Mouse (Mus musculus) hindbrain, postnatal 0 days (tissue): ENCODE data around the gene Epx. TPM values are rescaled to one million over a fixed set of nuclear protein-coding genes. Genes with fewer than 3 reads are reported as not detected.

ENCODE experiments used
- ATAC-seq: fragments of 200-750 bp; cut with Nextera tagmentation; 2 replicates; pipeline ENCODE4 v1.8.0; 2017; ENCODE audit warnings: mild to moderate bottlenecking, moderate TSS enrichment, moderate library complexity
- DNase-seq: peaks from one replicate; pipeline ENCODE4 v3.0.0-alpha.2; 2015; ENCODE audit warnings: low spot score
- H3K27ac ChIP-seq: fragments of 300-500 bp; sonication (generic); 2 replicates; pipeline ENCODE4 v1.5.1; 2014; ENCODE audit warnings: mild to moderate bottlenecking
- H3K27me3 ChIP-seq: fragments of 300-500 bp; sonication (generic); 2 replicates; pipeline ENCODE4 v1.6.1; 2014; ENCODE audit warnings: low read length, mixed read lengths; ENCODE audit not compliant: insufficient read depth
- H3K36me3 ChIP-seq: fragments of 300-500 bp; sonication (generic); 2 replicates; pipeline ENCODE4 v1.6.1; 2014; ENCODE audit warnings: low read length, mixed read lengths; ENCODE audit not compliant: insufficient read depth
- H3K4me1 ChIP-seq: fragments of 300-500 bp; sonication (generic); 2 replicates; pipeline ENCODE4 v1.6.1; 2014; ENCODE audit warnings: antibody characterized with exemption, low read length, mixed read lengths; ENCODE audit not compliant: insufficient read depth
- H3K4me2 ChIP-seq: fragments of 300-500 bp; sonication (generic); 2 replicates; pipeline ENCODE4 v1.6.1; 2014; ENCODE audit warnings: low read depth, mild to moderate bottlenecking, low read length, moderate library complexity, mixed read lengths
- H3K4me3 ChIP-seq: fragments of 300-500 bp; sonication (generic); 2 replicates; pipeline ENCODE4 v1.5.1; 2014; ENCODE audit warnings: low read length
- H3K9ac ChIP-seq: fragments of 300-500 bp; sonication (generic); replicated peaks from 2 replicates; pipeline ENCODE4 v1.6.1; 2014; ENCODE audit warnings: mild to moderate bottlenecking, low read length, moderate library complexity, mixed read lengths
- H3K9me3 ChIP-seq: fragments of 300-500 bp; sonication (generic); 2 replicates; pipeline ENCODE4 v1.6.1; 2016; ENCODE audit warnings: low read length, mixed read lengths
- CTCF ChIP-seq: IDR thresholded peaks from 2 replicates; pipeline ENCODE4 v1.5.1; 2016; ENCODE audit warnings: antibody characterized with exemption, control low read depth, low read depth
- WGBS: fragments of 180-500 bp; shearing (Covaris S2); extraction: QIAGEN DNeasy Blood & Tissue Kit; methylation state at CpG from one replicate; pipeline ENCODE4 v1.1.7; 2014; 5-methylcytosine and 5-hydroxymethylcytosine counted together
- polyA plus RNA-seq: library from polyadenylated mRNA; unstranded; fragments of >200 nt; fragmentation: Nextera tagmentation; extraction: Ambion mirVana; gene quantifications from 2 replicates; pipeline ENCODE4 v1.2.1, GENCODE M21; 2015
- total RNA-seq: library from RNA; depleted of rRNA; stranded (reverse); fragments of >200 nt; gene quantifications from 2 replicates; pipeline ENCODE4 v1.2.3, GENCODE M21; 2014; rRNA removed

The Epx gene
- total and polyA plus RNA-seq, 2 experiments from 2014 or later = 0.89 to 1.6 TPM

DNA sequence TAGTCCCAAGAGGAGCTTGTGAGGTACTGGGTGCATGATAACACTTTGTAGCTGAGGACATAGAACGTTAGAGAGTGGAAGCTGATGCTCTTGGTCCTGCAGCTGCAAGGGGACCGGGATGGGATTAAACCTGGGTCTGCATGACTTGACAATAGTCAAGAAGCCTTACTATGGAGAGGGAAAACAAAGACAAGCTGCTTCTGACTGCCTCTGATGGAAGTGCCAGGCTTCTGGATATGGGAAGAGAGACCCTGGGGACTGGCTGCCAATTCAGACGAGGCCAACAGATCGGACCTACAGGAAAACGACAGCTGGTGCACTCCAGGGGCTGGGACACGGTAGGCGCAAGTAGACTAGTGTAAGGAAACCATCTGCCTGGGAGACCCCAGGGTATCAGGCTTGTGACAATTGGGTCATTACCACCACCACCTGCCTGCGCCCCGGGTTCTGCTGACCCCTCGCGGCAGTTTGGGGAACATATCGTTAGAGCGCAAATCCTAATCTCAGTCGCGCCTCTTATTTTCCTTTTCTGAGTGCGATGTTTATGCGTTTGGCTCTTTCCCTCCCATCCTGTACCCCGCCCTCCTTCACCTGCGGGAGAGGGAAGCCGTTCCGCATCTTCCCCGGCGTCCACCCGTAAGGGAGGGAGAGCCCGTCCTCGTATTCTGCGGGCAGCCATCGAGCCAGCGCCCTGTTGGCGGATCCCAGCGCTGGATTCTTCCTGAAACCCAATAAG is 58.5 kb downstream of the Epx start:
- DNase-seq (peak; percentile 89), ATAC-seq (peak; percentile 91)
- Histone ChIP-seq H3K27ac (peak overlapping the region; percentile 67), H3K4me2 (peak overlapping the region; percentile 66), H3K36me3 (no peaks in the 10 kb centered on the region), H3K9ac (peak overlapping the region; percentile 49), H3K9me3 (no peaks in the 10 kb centered on the region), H3K27me3 (no peaks in the 10 kb centered on the region), H3K4me3 (peak overlapping the region; percentile 33), H3K4me1 (peaks cover 6% of the 10 kb centered on the region; the same call in 1 of the 2 replicates)
- WGBS = 2% methylated on average over 31 of the region's 31 CpGs
- TF ChIP-seq CTCF = peak; percentile 89

GRCm38 (mm10) chr11:87814831-87815230 is 60.5 kb downstream of the Epx start:
- Histone ChIP-seq H3K4me1 (peaks cover 9% of the 10 kb centered on the region; the same call in 1 of the 2 replicates), H3K4me2 (no peak overlapping the region), H3K27me3 (no peaks in the 10 kb centered on the region), H3K9ac (no peak overlapping the region), H3K9me3 (no peaks in the 10 kb centered on the region), H3K4me3 (no peak overlapping the region), H3K36me3 (no peaks in the 10 kb centered on the region), H3K27ac (no peak overlapping the region)
- TF ChIP-seq CTCF = no peak
- DNase-seq (peak; percentile 25), ATAC-seq (no peak)
- 43% methylated on average over 8 of the region's 8 CpGs for WGBS

Other genes starting within 250 kb of the Epx start
- 0.90 and 10.7 TPM in 2 replicates for gene Rnf43, start 212.8 kb downstream of the Epx start, total RNA-seq
- gene Rnf43, start 212.8 kb downstream of the Epx start, polyA plus RNA-seq = 0.85 and 1.8 TPM in 2 replicates
- gene Supt4a, start 138.0 kb downstream of the Epx start, total RNA-seq = 60.7 and 63.5 TPM in 2 replicates
- 125 and 135 TPM in 2 replicates for gene Supt4a, start 138.0 kb downstream of the Epx start, polyA plus RNA-seq
- 103 and 137 TPM in 2 replicates for gene Tspoap1, start 115.0 kb downstream of the Epx start, total RNA-seq
- 33.2 and 35.6 TPM in 2 replicates for gene Tspoap1, start 115.0 kb downstream of the Epx start, polyA plus RNA-seq
- 0.37 TPM in 1 of 2 replicates, not detected in the other for gene Mpo, start 82.0 kb downstream of the Epx start, total RNA-seq
- gene Mpo, start 82.0 kb downstream of the Epx start, polyA plus RNA-seq = 0.10 and 0.55 TPM in 2 replicates
- 3.4 and 4.9 TPM in 2 replicates for gene Lpo, start 47.2 kb downstream of the Epx start, total RNA-seq
- gene Lpo, start 47.2 kb downstream of the Epx start, polyA plus RNA-seq = 3.3 and 4.3 TPM in 2 replicates
- 10.2 and 17.4 TPM in 2 replicates for gene Mks1, start 22.3 kb downstream of the Epx start, total RNA-seq
- 8.0 and 8.4 TPM in 2 replicates for gene Mks1, start 22.3 kb downstream of the Epx start, polyA plus RNA-seq
- gene Olfr462, start 16.7 kb upstream of the Epx start, total RNA-seq = not detected in 2 replicates
- gene Olfr462, start 16.7 kb upstream of the Epx start, polyA plus RNA-seq = not detected in 2 replicates
- gene Olfr463, start 21.9 kb upstream of the Epx start, total RNA-seq = not detected in 2 replicates
- gene Olfr463, start 21.9 kb upstream of the Epx start, polyA plus RNA-seq = not detected in 2 replicates
- 0.29 and 0.37 TPM in 2 replicates for gene Olfr464, start 45.4 kb upstream of the Epx start, total RNA-seq
- gene Olfr464, start 45.4 kb upstream of the Epx start, polyA plus RNA-seq = 0.16 TPM in 1 of 2 replicates, not detected in the other
- 51.3 and 62.1 TPM in 2 replicates for gene Dynll2, start 112.0 kb upstream of the Epx start, total RNA-seq
- gene Dynll2, start 112.0 kb upstream of the Epx start, polyA plus RNA-seq = 59.7 and 60.5 TPM in 2 replicates
- gene Srsf1, start 171.8 kb upstream of the Epx start, total RNA-seq = 277 and 332 TPM in 2 replicates
- gene Srsf1, start 171.8 kb upstream of the Epx start, polyA plus RNA-seq = 124 and 130 TPM in 2 replicates
- gene Vezf1, start 192.7 kb upstream of the Epx start, total RNA-seq = 32.7 and 33.5 TPM in 2 replicates
- gene Vezf1, start 192.7 kb upstream of the Epx start, polyA plus RNA-seq = 29.2 and 31.9 TPM in 2 replicates
- gene Cuedc1, start 222.5 kb upstream of the Epx start, total RNA-seq = 33.6 and 44.6 TPM in 2 replicates
- 35.8 and 40.9 TPM in 2 replicates for gene Cuedc1, start 222.5 kb upstream of the Epx start, polyA plus RNA-seq